Mouse (Mus musculus) liver, embryonic 11.5 days (tissue): ENCODE measurements around the gene Sowahc. TPM values are rescaled to one million over a fixed set of nuclear protein-coding genes. Genes with fewer than 3 reads are reported as not detected.

Experiments
- ATAC-seq: fragments of 200-750 bp; cut with Nextera tagmentation; replicated peaks from 2 replicates; pipeline ENCODE4 v1.8.0; 2017; ENCODE audit warnings: moderate number of reproducible peaks, mild to moderate bottlenecking, moderate TSS enrichment, moderate library complexity; ENCODE audit not compliant: low FRiP score
- DNase-seq: peaks from one replicate; pipeline ENCODE4 v3.0.0-alpha.2; 2017; ENCODE audit warnings: low spot score
- H3K27ac ChIP-seq: fragments of 300-500 bp; sonication (generic); 2 replicates; pipeline ENCODE4 v1.5.1; 2014; ENCODE audit warnings: mild to moderate bottlenecking, low read depth, low read length, control low read depth
- H3K27me3 ChIP-seq: fragments of 300-500 bp; sonication (generic); replicated peaks from 2 replicates; pipeline ENCODE4 v1.6.1; 2014; ENCODE audit warnings: low read length, mixed read lengths; ENCODE audit not compliant: control insufficient read depth, insufficient read depth
- H3K36me3 ChIP-seq: fragments of 300-500 bp; sonication (generic); 2 replicates; pipeline ENCODE4 v1.6.1; 2014; ENCODE audit warnings: mild to moderate bottlenecking, low read length, moderate library complexity, mixed read lengths; ENCODE audit not compliant: control insufficient read depth, insufficient read depth
- H3K4me1 ChIP-seq: fragments of 300-500 bp; sonication (generic); replicated peaks from 2 replicates; pipeline ENCODE4 v1.6.1; 2014; ENCODE audit warnings: low read length, mixed read lengths; ENCODE audit not compliant: control insufficient read depth, insufficient read depth
- H3K4me2 ChIP-seq: fragments of 300-500 bp; sonication (generic); 2 replicates; pipeline ENCODE4 v1.6.1; 2014; ENCODE audit warnings: mild to moderate bottlenecking, control low read depth, moderate library complexity
- H3K4me3 ChIP-seq: fragments of 300-500 bp; sonication (generic); 2 replicates; pipeline ENCODE4 v1.5.1; 2014; ENCODE audit warnings: low read depth, low read length, control low read depth
- H3K9ac ChIP-seq: fragments of 300-500 bp; sonication (generic); 2 replicates; pipeline ENCODE4 v1.6.1; 2014; ENCODE audit warnings: low read depth, low read length, control low read depth
- H3K9me3 ChIP-seq: fragments of 300-500 bp; sonication (generic); 2 replicates; pipeline ENCODE4 v1.6.1; 2016; ENCODE audit warnings: low read length, inconsistent platforms, mixed read lengths; ENCODE audit not compliant: control insufficient read depth
- WGBS: fragments of 180-500 bp; shearing (Covaris S2); extraction: QIAGEN DNeasy Blood & Tissue Kit; methylation state at CpG from one replicate; pipeline ENCODE4 v1.1.7; 2014; 5-methylcytosine and 5-hydroxymethylcytosine counted together
- polyA plus RNA-seq: library from polyadenylated mRNA; unstranded; fragments of >200 nt; fragmentation: Nextera tagmentation; extraction: Ambion mirVana; gene quantifications from 2 replicates; pipeline ENCODE4 v1.2.1, GENCODE M21; 2014

Sowahc gene
- polyA plus RNA-seq, 1 experiment from 2014 or later: 3.6 TPM

- Histone ChIP-seq H3K4me3 (peak overlapping the region; percentile 60), H3K27ac (no peak overlapping the region), H3K27me3 (peaks cover 33% of the 10 kb centered on the region), H3K4me1 (peaks cover 6% of the 10 kb centered on the region), H3K9ac (peak overlapping the region; percentile 66), H3K9me3 (no peaks in the 10 kb centered on the region), H3K4me2 (peak overlapping the region; percentile 98), H3K36me3 (no peaks in the 10 kb centered on the region)
- ATAC-seq: peak; percentile 16
- WGBS: 5% methylated on average over 49 of the region's 49 CpGs
- DNase-seq: peak; percentile 38
These were observed 733 bp downstream of the Sowahc start for GRCm38 (mm10) chr10:59222271-59223101.

- ATAC-seq: no peak
- no peak overlapping the region for H3K9ac ChIP-seq
- H3K36me3 ChIP-seq: no peaks in the 10 kb centered on the region
- no peak overlapping the region for H3K27ac ChIP-seq
- peaks cover 33% of the 10 kb centered on the region for H3K27me3 ChIP-seq
- H3K4me1 ChIP-seq: peaks cover 6% of the 10 kb centered on the region
- H3K4me3 ChIP-seq: peak overlapping the region; percentile 60
- no peaks in the 10 kb centered on the region for H3K9me3 ChIP-seq
- no peak for DNase-seq
- WGBS: 42% methylated on average over 14 of the region's 14 CpGs
- peak overlapping the region; percentile 98 for H3K4me2 ChIP-seq
These were observed 1.5 kb downstream of the Sowahc start for GRCm38 (mm10) chr10:59223301-59223700.

- Histone ChIP-seq H3K4me3 (no peak overlapping the region), H3K9me3 (no peaks in the 10 kb centered on the region), H3K27me3 (peaks cover 33% of the 10 kb centered on the region), H3K27ac (no peak overlapping the region), H3K4me2 (peak overlapping the region; percentile 98; the same call in 1 of the 2 replicates), H3K36me3 (no peaks in the 10 kb centered on the region), H3K9ac (no peak overlapping the region), H3K4me1 (peaks cover 6% of the 10 kb centered on the region)
- WGBS: 76% methylated on average over 4 of the region's 4 CpGs
- DNase-seq (no peak), ATAC-seq (no peak)
These were observed 2.1 kb downstream of the Sowahc start for GRCm38 (mm10) chr10:59223890-59224289.

GRCm38 (mm10) chr10:59225137-59225536, 3.4 kb downstream of the Sowahc start:
- H3K9ac ChIP-seq: no peak overlapping the region
- peaks cover 33% of the 10 kb centered on the region for H3K27me3 ChIP-seq
- H3K27ac ChIP-seq: no peak overlapping the region
- H3K4me2 ChIP-seq: no peak overlapping the region
- H3K4me3 ChIP-seq: no peak overlapping the region
- peaks cover 6% of the 10 kb centered on the region for H3K4me1 ChIP-seq
- DNase-seq: no peak
- ATAC-seq: no peak
- H3K9me3 ChIP-seq: no peaks in the 10 kb centered on the region
- WGBS: 63% methylated on average over 2 of the region's 2 CpGs
- no peaks in the 10 kb centered on the region for H3K36me3 ChIP-seq

- H3K9ac ChIP-seq: no peak overlapping the region
- WGBS: 76% methylated on average over 4 of the region's 4 CpGs
- DNase-seq: no peak
These were observed 7.6 kb downstream of the Sowahc start for GRCm38 (mm10) chr10:59229205-59229820.

GRCm38 (mm10) chr10:59235227-59235626, 13.5 kb downstream of the Sowahc start:
- Histone ChIP-seq H3K9me3 (no peaks in the 10 kb centered on the region), H3K27ac (no peak overlapping the region), H3K4me3 (no peak overlapping the region), H3K36me3 (no peaks in the 10 kb centered on the region), H3K27me3 (no peaks in the 10 kb centered on the region), H3K4me1 (no peaks in the 10 kb centered on the region), H3K9ac (no peak overlapping the region), H3K4me2 (no peak overlapping the region)
- 94% methylated on average over 2 of the region's 2 CpGs for WGBS
- DNase-seq (no peak), ATAC-seq (no peak)

More at GRCm38 (mm10) chr10:59229205-59229820, 7.6 kb downstream of the Sowahc start:
- no peak overlapping the region for H3K4me2 ChIP-seq
- H3K9me3 ChIP-seq: no peaks in the 10 kb centered on the region
- peaks cover 6% of the 10 kb centered on the region; the same call in 1 of the 2 replicates for H3K27me3 ChIP-seq
- H3K36me3 ChIP-seq: no peaks in the 10 kb centered on the region
- no peak overlapping the region for H3K27ac ChIP-seq
- H3K4me1 ChIP-seq: no peaks in the 10 kb centered on the region
- no peak overlapping the region for H3K4me3 ChIP-seq
- ATAC-seq: no peak

- 58% methylated on average over 4 of the region's 4 CpGs for WGBS
- Histone ChIP-seq H3K27ac (no peak overlapping the region), H3K9me3 (no peaks in the 10 kb centered on the region), H3K27me3 (no peaks in the 10 kb centered on the region), H3K4me3 (no peak overlapping the region), H3K36me3 (no peaks in the 10 kb centered on the region), H3K9ac (no peak overlapping the region), H3K4me2 (no peak overlapping the region), H3K4me1 (no peaks in the 10 kb centered on the region)
- ATAC-seq (no peak), DNase-seq (no peak)
These were observed 14.1 kb downstream of the Sowahc start for GRCm38 (mm10) chr10:59235847-59236246.

- Histone ChIP-seq H3K36me3 (no peaks in the 10 kb centered on the region), H3K4me2 (no peak overlapping the region), H3K27ac (no peak overlapping the region), H3K9ac (no peak overlapping the region), H3K27me3 (no peaks in the 10 kb centered on the region), H3K4me1 (no peaks in the 10 kb centered on the region), H3K9me3 (no peaks in the 10 kb centered on the region), H3K4me3 (no peak overlapping the region)
- ATAC-seq (no peak), DNase-seq (no peak)
- WGBS: 70% methylated on average over 6 of the region's 6 CpGs
These were observed 14.7 kb downstream of the Sowahc start for GRCm38 (mm10) chr10:59236486-59236885.
